Mouse (Mus musculus): ENCODE measurements around the gene Sfrp2. TPM values are rescaled to one million over a fixed set of nuclear protein-coding genes. Genes with fewer than 3 reads are reported as not detected.

Sfrp2 gene
- total RNA-seq (2023): not detected

DNA sequence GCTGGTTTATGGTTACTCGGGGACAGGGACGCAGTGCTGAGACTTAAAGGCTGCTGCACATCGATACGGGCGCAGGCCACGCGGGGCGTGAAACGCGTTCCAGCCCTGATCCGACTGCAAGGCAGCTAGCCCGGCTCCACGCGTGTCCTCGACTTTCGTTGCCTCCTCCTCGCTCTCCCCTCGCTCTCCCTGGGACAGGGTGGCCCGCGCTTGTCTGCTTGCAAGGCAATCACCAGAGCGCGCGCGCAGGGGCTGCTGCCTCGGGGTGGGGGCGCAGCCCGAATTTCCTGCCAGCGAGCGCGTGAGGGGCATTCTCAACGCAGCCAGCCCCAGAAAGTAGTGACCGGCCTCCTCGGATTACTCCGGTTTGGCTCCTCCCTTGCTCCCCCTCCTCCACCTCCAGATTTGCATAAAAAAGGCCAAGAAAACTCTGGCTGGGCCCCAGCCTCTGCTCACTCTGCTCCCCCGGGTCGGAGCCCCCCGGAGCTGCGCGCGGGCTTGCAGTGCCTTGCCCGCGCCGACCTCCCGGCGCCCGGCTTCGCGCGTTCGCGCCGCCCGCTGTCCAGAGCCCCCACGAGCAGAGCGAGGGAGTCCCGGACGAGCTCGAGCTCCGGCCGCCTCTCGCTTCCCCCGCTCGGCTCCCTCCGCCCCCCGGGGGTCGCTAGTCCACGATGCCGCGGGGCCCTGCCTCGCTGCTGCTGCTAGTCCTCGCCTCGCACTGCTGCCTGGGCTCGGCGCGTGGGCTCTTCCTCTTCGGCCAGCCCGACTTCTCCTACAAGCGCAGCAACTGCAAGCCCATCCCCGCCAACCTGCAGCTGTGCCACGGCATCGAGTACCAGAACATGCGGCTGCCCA lies at the start of gene Sfrp2:
Sfrp2 (plus strand) TSS at position 451 of the 855 bp plus-strand sequence.

Other genes with a start within 250 kb of the Sfrp2 start
- gene Tlr2, start 75.4 kb downstream of the Sfrp2 start, total RNA-seq (2023): 3.1 TPM

Data from CD8-positive naive resting alpha-beta T cell, adult 57 days (primary cell).